Mouse (Mus musculus) G1E-ER4 (cell line): ENCODE results near the gene Amt. TPM values are rescaled to one million over a fixed set of nuclear protein-coding genes. Genes with fewer than 3 reads are reported as not detected.

ENCODE experiments used
- GATA1 ChIP-seq: IDR thresholded peaks from one replicate; pipeline ENCODE4 v1.8.0; 2012; ENCODE audit warnings: low read length, inconsistent platforms
- polyA plus RNA-seq: library from polyadenylated mRNA; stranded (reverse); fragments of >175 nt; gene quantifications from 2 replicates; pipeline ENCODE4 v1.2.3, GENCODE M21; 2012

Amt gene
- not detected in 2 replicates for polyA plus RNA-seq

DNA sequence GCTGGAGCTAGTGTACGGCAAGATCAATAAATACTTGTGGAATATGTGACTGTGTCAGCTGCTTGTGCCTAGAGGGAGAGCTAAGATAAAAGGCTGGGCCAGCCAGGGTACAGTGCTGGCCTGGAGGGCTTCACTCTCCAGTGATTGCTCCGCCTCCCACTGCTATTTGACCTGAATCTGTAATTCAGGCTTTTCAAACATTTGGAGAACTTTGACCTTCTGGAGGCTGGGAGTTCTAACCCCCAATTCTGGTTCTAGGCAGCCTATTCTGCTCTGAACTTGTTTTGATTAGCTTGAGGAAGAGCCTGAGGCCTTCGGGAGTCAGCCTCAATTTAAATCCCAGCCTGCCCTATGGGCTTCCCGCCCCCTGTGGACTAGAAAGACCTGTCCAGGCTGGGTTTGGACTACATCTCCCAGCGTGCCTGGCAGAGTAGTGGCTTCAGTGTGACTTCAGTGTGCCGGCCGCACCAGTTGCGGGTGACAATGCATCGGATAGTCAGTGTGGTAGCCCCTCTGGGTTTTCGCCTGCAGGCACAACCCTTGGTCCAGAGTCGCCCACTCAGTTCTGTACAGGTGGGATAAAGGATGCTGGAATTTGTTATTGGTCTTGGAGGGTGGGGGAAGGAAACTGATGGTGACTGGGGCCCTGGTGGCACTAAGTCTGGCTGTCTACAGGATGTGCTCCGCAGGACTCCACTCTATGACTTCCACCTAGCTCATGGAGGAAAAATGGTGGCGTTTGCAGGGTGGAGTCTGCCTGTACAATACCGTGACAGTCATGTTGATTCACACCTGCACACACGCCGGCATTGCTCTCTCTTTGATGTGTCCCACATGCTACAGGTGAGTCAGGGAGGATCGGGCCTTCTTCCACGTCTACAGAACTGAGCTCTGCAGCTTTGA, at the start of gene Amt:
Gene Amt (plus strand): TSS at position 401 of the 903 bp plus-strand sequence.
- TF ChIP-seq GATA1, result no peak

DNA sequence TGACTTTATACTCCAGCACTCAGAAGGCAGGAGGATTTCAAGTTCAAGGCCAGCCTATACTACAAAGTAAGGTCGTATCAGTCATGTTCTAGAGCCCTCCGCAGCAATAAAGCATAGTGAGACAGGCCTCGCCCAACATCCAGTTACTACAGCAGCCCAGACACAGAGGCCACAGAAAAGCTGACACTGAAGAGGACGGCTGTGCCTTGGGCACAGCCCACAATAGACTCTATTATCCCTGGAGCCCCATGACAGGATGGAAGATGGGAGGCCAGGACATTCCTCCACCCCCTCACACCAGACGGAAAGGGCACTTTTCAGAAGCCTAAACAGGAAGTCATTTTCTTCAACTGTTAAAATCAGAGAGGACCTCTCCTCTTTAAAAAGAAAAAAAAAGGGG, 47.7 kb upstream of the Amt start:
- TF ChIP-seq GATA1, result no peak

DNA sequence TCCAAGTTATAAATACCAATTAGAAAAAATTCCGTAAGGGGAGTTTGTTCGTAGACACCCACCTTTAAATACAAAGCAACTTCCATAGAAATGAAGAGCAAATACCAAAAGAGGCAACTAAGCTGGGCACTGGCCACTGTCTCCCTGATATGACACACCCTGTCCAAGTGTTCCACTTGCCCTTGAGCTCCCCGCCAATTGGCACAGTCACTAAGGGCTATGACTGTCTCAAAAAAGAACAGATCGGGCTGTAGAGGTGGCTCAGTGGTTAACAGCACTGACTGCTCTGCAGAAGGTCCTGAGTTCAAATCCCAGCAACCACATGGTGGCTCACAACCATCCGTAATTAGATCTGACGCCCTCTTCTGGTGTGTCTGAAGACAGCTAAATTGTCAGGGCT, 44.8 kb upstream of the Amt start:
- TF ChIP-seq GATA1, result no peak

DNA sequence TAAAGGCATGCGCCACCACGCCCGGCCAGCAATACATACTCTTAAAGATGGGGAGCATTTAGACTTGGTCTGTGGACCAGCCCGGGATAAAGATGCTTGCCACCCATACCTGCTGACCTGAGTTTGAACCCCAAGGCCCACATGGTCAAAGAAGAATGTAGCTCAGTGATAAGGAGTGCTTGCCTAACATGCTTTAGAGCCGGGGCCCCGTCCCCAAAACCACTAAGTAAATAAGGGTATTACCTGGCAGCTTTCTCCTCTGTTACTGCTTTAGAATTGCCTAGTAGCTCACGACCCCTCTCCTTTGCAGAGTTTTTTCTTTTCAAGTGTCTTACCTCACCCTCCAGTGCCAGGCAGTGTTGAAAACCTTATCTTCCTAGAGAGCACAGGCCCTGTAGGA, 43.9 kb upstream of the Amt start:
- TF ChIP-seq GATA1, result no peak

DNA sequence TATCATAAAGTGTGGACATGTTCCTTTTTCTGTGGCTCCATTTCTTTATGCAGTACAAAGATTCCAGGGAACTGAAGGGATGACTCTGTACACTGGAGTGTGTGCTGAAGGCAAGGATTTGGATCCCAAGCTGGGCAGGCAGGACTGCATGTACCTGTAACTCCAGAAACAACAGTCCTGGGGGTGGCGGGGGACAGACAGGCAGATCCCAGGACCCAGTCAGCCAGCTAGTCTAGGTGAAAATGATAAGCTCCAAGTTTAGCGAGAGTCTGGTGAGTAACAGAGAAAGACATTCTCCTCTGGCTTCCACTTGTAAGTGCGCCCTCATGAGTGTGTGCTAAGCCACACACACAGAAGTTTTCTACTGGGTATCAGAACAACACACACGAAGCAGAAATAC, 36.1 kb upstream of the Amt start:
- TF ChIP-seq GATA1, result no peak

DNA sequence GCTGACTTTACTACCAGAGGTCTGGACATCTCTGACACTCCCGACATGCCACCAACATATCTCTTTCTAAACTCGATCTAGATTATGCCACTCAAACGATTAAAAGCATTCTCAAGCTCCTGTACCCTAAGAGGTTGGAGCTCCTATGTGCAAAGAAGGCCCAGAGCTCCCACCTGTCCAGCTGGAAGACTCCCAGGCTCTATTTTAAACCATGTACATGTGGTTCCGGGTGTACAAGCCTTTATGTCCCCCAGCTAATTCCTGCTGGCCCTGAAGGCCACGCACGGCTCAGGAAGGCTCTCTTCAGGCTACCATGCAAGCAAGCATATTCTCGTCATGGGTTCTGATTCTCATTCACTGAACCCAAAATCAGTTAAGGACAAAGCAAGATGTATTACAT, 34.8 kb upstream of the Amt start:
- TF ChIP-seq GATA1, result no peak

DNA sequence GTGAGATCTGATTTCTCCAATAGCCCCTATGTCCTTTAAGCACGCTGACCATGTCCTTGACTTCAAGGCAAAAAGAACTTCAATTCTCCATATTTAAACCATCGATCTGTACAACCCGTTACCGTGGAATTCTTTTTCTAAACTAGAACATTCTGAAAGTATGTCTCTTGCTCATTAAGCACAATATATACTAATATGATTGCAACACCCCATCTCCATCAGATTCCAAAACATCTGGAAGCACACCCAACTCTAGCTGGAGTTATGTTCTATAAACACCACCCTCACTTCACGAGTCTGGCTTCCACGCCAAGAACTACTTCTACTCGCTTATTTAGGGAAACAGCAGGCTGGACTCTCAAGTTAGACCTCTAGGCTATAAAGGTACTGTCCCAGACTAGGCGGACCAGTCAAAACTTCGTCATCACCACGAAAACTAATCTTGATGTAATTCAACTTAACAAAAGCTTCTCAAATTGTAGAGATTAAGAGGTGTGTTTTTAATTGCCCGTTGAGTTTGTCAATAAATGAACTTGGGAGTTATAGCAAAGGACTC, 34.1 kb upstream of the Amt start:
- TF ChIP-seq GATA1, result no peak

DNA sequence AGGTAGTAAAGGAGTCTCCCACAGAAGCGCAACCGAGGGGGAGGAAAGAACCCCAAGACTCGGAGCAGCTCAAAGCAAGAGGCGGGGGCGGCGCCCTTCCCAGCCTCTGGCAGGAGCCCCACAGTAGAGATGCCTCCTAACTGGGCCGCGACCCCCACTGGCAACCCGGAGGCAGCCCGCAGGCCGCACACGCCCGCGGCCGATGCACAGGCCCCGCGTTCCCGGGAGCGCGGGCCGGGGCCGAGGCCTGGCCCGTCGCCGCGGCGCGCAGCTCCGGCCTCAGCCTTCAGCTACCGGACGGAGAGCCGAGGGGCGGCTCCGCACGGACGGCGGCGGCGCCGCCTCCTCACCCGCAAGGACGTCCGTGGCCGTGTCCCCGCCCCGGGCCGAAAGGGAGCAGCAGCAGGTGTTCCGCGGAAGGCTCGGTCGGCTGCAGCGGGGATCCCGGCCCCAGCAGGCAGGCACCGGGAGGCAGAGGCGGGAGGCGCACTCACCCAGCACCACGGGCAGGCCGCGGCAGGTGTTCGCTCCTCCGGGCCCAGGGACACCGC, 33.4 kb upstream of the Amt start:
- TF ChIP-seq GATA1, result no peak

DNA sequence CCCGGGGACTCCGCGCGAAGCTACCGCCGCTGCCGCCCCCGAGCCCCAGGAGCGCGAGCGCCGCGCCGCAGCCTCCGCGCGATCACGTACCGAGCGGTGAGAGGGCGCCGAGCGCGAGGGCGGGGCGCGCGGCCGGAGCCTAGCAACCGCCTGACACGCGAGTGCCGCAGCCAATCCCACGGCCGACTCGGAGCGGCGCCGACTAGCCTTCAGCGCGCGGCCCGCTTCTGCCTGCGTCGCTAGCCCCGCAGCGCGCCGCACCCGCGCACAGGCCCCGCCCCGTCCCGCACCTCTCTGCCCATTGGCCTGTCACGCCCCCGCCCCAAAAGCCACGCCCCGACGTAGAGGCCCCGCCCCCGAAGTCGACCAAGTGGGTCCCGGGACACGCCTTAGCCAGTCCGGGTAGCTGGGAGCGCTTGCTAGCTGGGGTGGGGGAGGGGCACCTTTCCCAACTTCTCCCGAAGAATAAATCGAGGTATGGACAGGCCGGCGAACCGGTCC, 32.9 kb upstream of the Amt start, which contains the start of gene Dag1:
Gene Dag1 (minus strand): TSS at position 269 of the 501 bp plus-strand sequence.
- TF ChIP-seq GATA1, result no peak

DNA sequence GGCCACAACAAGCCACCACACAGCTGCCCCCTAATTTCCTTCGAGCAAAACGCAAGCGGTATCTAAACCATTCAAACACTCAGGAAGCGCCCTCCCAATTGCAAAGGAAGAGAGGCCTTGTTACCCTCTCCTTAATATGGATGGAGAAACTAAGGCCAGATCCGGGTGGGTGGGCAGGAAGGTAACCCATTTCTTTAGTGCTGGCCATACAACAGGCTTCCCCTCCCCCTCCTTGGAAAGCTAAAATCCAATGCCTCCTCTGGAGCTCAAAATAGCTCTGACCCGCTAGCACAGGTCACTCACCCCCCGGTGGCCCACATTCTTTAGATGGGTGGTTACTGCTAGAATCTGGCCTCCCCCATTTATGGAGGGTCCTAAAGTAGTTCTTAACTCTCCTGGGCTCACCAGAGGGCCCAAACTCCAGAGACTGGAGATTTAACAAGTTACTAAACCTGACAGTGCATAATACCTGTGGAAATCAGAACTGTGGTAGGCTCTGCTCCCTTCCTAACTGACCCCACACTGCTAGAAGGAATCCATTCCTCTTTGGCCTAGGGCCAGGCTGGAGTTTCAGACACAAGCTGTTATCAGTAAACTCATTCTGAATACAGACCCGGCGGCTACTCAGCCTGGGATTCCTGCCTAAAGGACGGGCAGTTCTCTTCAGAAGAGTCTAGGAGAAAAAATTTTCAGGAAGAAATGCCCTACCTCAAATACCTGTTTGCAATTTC, 32.3 kb upstream of the Amt start:
- no peak for TF ChIP-seq GATA1

DNA sequence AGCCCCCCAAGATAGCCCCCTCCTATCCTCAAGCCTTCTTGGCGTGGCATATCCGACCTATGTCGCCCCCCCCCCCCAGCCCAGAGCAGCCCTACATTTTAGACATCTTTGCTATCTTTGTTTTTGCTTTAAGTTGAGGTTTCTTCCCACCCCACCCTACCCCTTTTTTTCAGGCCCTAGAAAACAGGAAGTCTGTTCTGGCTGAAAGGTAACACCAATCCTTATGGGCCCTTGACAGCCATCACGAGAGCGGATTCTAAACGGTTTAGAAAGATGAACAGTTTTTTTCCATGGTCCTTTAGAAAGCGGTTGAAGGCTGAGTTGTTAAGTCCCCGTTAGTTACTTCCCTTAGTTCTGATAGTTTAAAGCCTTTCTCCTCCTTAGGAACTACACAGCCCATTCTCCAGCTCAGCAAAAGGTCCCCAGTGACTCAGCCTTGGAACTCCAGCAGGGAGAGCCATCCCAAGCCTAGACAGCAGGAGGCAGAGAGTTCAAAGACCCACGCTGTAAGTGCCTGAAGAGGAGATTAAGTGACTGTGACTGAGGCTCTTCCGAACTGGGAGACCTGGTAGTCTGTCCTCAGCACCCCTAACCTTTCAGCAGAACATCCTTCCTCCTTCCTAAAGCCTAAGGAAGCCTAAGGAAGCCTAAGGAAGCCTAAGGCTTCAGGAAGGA, 30.3 kb upstream of the Amt start:
- no peak for TF ChIP-seq GATA1

DNA sequence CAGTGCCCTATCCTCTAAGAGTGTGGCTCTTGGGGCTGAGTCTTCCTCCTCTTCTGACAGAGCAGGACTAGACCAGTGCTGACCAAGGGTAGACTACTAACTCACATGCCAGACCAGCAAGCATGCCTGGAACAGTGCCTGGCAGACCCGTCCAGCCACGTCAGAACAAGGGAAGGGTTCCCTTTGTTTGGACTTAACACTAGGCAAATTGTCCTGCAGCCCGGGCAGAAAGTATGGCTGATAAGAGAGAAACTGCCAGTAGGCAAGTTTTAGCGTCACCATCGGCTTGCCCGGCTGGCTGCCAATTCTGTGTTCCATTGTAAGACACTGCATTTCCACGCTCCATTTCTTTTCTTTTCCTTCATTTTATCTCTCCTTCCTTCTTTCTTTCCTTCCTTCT, 29.0 kb upstream of the Amt start:
- no peak for TF ChIP-seq GATA1

DNA sequence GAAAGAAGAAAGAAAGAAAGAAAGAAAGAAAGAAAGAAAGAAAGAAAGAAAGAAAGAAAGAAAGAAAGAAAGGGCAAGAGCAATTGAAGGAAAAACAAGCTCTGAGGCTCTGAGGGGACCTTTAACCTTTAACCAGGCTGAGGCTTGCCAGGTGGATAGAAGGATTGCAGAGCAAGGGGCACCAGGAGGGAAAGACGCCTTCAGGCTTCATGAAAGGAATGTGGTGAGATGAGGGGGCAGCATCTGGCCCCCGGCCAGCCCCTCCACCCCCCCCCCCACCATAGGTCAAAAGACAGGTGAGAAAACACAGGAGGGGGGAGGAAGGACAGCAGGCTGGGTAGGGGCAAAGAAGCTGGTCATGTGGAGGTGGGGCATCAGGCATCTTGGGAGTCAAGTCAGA, 24.7 kb upstream of the Amt start:
- TF ChIP-seq GATA1, result no peak

DNA sequence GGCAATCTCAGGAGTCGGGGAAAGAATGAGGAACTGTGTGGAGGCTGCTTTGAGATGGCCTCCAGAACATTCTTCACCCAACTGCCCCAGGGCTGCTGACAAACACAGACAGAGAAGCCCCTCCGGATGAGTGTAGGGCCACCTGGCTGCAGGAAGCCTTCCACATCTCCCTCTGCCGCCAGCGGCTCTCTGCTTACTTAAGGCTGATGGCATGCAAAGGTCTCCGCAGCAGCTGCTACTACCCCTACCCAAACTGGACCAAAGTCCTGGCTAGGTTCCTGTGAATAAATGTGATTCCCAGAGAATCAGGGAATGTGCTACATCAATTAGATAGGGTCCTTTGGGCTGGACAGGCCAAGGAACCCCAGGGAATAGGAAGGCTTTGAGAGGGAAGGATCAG, 24.0 kb upstream of the Amt start:
- no peak for TF ChIP-seq GATA1

DNA sequence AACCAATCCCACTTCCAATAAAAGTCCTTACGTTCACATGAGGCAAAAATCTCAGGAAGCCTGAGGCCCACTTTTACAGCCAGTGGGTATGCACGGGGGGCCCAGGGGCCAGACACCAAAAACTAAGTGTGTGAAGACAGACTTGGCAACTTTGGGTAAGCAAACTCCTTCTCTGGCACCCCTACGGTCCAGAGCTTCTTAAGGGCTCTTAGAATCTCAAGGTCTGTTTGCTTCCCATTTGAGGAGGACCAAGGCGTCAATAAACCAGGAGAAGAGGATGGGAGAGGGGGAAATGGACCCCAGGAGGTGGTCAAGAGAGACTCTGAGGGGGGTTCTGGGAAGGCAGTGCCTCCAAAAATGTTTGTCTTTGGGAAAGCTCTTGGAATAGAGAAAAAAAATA, 23.2 kb upstream of the Amt start:
- TF ChIP-seq GATA1, result no peak
